Mouse (Mus musculus) testis, adult 2 months (tissue): Measurements from ENCODE around the gene Tspan9. TPM values are rescaled to one million over a fixed set of nuclear protein-coding genes. Genes with fewer than 3 reads are reported as not detected.

Source experiments
- H3K27ac ChIP-seq: fragments of 200-500 bp; 2 replicates; pipeline ENCODE4 v1.5.1; 2012; ENCODE audit warnings: low read depth, low read length; ENCODE audit not compliant: control insufficient read depth, insufficient read depth
- H3K27me3 ChIP-seq: fragments of 200-500 bp; 2 replicates; pipeline ENCODE4 v1.6.1; 2012; ENCODE audit warnings: mild to moderate bottlenecking, low read length, moderate library complexity; ENCODE audit not compliant: control insufficient read depth, insufficient read depth
- H3K36me3 ChIP-seq: fragments of 200-500 bp; 2 replicates; pipeline ENCODE4 v1.6.1; 2012; ENCODE audit warnings: mild to moderate bottlenecking, low read length; ENCODE audit not compliant: control insufficient read depth, insufficient read depth
- H3K4me1 ChIP-seq: fragments of 200-500 bp; 2 replicates; pipeline ENCODE4 v1.6.1; 2012; ENCODE audit warnings: low read length; ENCODE audit not compliant: control insufficient read depth, insufficient read depth
- H3K4me3 ChIP-seq: fragments of 200-500 bp; 2 replicates; pipeline ENCODE4 v1.5.1; 2012; ENCODE audit warnings: low read depth, mild to moderate bottlenecking, low read length, moderate library complexity, mixed read lengths; ENCODE audit not compliant: control insufficient read depth
- CTCF ChIP-seq: fragments of 200-500 bp; IDR thresholded peaks from 2 replicates; pipeline ENCODE4 v1.5.1; 2012; ENCODE audit warnings: low read depth, mild to moderate bottlenecking, inconsistent platforms, low read length, moderate library complexity; ENCODE audit not compliant: control insufficient read depth, insufficient read depth, insufficient replicate concordance
- POLR2A ChIP-seq: fragments of 200-500 bp; IDR thresholded peaks from 2 replicates; pipeline ENCODE4 v1.6.1; 2012; ENCODE audit warnings: low read depth, mild to moderate bottlenecking, inconsistent platforms, low read length, moderate library complexity; ENCODE audit not compliant: control insufficient read depth
- polyA plus RNA-seq: library from polyadenylated mRNA; depleted of rRNA; stranded (reverse); fragments of >200 nt; gene quantifications from 2 replicates; pipeline ENCODE4 v1.2.3, GENCODE M21; 2012

Tspan9 gene
- polyA plus RNA-seq, 1 experiment = 3.5 TPM

DNA sequence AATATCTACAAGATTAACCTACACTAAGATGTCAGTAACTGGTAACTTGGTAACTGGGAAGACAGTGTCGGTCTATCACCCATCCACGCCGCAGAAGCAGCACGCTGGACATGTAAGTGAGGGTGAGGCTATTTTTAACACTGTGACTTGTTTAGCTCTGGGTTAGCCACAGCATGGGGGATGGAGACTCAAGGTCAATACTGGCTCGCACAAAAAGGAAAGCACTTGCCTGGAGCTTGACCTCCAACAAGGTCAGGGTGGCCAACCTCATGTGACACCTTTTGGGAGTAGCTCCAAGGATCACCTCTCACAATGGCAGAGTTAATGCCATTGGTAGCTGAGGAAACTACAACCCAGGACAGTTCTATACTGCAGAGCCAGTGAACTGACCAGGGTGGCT, 50.8 kb downstream of the Tspan9 start:
- no peaks in the 10 kb centered on the region for H3K27me3 ChIP-seq
- no peak overlapping the region for H3K27ac ChIP-seq
- TF ChIP-seq POLR2A (no peak), CTCF (no peak)
- H3K4me1 ChIP-seq = no peaks in the 10 kb centered on the region; the same call in 1 of the 2 replicates
- H3K36me3 ChIP-seq = no peaks in the 10 kb centered on the region
- H3K4me3 ChIP-seq = no peak overlapping the region

DNA sequence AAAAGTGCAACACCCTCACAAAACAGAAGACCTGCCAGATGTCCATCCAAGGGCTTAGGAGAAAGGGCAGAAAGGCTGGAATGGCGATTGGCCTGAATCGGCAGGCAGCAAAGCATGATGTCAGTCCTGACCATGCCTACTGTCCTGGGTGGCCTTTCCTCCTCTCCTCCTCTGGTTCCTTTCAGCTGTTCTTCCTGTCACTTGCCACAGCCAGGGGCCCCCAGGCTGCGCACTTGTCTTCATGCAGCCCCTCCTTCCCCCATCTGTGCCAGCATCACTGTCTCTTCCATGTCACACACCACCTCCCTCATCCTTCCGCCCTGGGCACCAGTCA, 51.6 kb downstream of the Tspan9 start:
- H3K27me3 ChIP-seq = no peaks in the 10 kb centered on the region
- TF ChIP-seq POLR2A = no peak
- no peak for TF ChIP-seq CTCF
- H3K4me3 ChIP-seq = no peak overlapping the region
- H3K27ac ChIP-seq = no peak overlapping the region
- H3K36me3 ChIP-seq = no peaks in the 10 kb centered on the region
- H3K4me1 ChIP-seq = no peaks in the 10 kb centered on the region; the same call in 1 of the 2 replicates

DNA sequence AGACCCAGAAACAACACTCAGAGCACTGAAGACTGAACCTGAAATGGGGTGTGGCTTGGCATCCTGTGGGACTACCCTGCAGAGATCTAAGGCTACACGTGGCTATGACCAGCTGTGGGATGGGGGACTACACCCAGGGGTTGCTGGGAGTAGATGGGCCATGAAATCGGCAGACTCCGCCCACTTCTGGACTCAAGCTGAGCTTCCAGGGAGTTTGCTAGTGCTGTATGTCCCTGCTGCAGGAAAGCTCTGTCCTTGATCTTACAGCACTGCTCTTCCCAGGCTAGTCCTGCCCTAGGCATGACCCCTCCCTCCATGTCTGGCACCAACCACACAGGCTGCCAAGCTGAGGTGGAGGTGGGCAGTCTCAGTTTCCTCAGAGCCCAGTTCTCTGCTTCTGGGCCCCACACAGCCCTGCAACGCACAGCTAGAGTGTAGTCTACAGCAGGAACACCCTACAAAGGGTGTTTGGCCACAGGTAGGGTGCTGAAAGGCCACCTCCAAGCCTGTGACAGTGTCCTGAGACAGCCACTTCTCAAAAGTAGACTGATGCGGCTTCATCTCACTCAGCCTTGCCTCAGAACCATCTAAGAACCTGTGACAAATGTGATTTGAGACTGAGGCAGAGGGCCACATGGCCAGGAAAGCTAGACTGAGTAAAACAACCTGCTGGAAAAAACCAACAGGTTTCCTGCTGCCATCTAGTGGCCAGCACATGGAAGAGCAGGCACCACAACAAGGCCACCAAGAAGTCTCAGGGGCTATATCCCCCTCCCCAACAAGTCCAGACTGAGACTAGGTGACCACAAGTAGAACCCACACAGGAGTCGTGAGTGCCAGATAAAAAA, 52.2 kb downstream of the Tspan9 start:
- TF ChIP-seq CTCF (peak; percentile 84), POLR2A (no peak)
- Histone ChIP-seq H3K27me3 (no peaks in the 10 kb centered on the region), H3K4me1 (no peaks in the 10 kb centered on the region; the same call in 1 of the 2 replicates), H3K4me3 (no peak overlapping the region), H3K27ac (no peak overlapping the region), H3K36me3 (no peaks in the 10 kb centered on the region)

DNA sequence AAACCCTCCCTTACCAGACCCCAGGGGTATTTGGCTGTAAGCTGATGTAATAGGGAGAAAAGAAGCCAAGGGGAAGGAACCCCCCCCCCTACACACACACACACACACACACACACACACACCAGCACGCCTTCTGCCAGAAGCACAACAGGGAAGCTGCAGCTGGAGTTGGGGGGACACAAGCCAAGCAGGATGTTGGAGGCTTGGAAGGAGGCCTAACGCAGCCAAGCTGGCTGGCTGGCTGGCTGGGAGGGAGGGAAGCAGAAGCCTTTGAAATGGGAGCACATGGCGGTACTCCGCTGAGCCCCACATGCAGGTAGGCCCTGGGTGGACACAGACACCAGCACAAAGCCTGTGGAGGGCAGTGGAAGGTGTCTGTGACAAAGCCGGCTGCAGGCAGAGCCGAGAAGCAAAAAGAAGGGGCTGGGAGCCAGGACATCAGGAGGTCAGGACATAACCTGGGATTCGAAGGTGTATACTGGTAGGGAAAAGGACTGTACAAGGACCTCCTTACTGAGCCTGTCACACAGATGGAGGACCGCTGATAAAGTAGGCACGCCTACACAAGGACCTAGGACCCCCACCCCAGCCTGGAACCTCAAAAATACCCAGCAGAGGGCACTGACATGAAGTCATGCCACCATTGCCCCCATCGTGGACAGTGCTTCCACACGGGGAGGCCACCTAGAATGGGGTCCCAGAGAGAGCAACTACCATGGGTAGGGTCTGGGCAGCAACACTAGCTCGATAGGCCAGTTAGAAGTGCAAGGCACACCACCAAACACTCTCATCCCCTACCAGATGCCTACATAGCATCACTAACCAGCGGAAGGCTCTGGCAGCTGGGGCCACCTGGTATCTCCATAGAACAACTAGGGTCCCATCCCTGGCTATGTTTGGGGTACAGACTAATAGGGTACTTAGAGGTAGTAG, 53.4 kb downstream of the Tspan9 start:
- H3K27ac ChIP-seq = no peak overlapping the region
- H3K27me3 ChIP-seq = no peaks in the 10 kb centered on the region
- no peak overlapping the region for H3K4me3 ChIP-seq
- no peak for TF ChIP-seq CTCF
- TF ChIP-seq POLR2A = no peak
- no peaks in the 10 kb centered on the region for H3K36me3 ChIP-seq
- no peaks in the 10 kb centered on the region; the same call in 1 of the 2 replicates for H3K4me1 ChIP-seq

DNA sequence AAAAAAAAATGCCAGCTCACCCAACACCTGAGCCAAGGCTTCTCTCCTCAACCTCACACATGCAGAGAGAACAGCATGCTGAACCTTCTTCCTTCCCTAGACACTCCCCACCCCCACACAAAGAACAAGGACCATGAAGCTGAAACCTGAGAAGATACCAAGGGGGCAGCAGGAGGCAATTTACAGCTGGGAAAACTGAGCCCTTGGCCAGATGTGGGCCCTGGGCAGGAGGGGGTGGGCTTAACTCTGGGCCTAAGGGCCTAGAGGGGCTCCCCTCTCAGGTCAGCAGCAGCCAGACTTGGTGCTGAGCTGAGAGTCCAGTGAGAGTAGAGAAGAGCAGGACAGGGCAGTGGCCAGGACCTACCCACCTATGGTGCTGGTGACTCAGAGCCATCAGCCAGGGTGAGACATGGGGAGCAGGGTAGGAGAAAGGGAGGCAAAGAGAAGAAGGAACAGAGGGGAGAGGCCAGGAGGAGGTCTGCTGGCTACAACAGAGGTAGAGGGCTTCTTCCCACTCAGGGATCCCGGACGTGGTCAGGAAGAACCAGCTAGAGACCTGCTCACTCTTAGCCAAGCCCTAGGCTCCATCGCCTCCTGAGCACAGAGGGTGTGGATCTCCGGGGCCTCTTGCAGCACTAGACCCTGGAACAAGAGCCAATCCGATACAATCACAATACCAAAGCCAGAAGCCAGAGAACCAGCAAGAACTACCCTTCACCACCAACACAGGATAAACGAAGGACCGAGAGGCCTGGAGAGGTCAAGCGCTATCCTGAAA, 54.5 kb downstream of the Tspan9 start:
- H3K4me3 ChIP-seq = no peak overlapping the region
- no peaks in the 10 kb centered on the region; the same call in 1 of the 2 replicates for H3K4me1 ChIP-seq
- no peak overlapping the region for H3K27ac ChIP-seq
- H3K36me3 ChIP-seq = no peaks in the 10 kb centered on the region
- TF ChIP-seq CTCF = no peak
- no peak for TF ChIP-seq POLR2A
- H3K27me3 ChIP-seq = no peaks in the 10 kb centered on the region

DNA sequence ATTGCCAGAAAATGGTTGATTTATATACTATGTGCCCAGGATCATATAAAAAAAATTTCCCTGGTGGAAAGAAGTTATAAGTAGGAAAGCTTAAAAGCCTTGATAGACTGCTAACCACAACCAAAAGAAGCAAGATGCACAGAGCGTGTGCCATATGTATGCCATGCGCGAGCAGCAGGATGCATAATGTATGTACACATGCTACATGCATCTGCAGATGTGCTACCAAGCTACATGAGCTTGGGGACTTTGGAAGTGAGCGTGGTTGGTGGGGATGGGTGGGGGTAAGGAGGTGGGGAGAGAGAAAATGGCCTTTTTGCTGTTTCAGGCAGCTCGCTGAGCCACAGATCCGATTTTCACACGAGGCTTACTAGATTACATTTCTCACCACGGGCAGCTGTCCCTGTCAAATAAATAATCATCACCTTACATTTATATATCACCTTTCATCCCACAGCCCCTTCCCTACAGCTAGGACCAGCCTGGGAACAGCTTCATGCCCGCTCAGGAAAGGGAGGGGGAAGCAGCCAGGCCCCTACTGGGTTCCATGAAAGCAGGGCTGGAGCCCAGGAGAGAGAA, 57.8 kb downstream of the Tspan9 start:
- Histone ChIP-seq H3K4me1 (no peaks in the 10 kb centered on the region), H3K4me3 (no peak overlapping the region), H3K27ac (no peak overlapping the region), H3K27me3 (no peaks in the 10 kb centered on the region), H3K36me3 (no peaks in the 10 kb centered on the region)
- TF ChIP-seq CTCF = no peak
- no peak for TF ChIP-seq POLR2A

DNA sequence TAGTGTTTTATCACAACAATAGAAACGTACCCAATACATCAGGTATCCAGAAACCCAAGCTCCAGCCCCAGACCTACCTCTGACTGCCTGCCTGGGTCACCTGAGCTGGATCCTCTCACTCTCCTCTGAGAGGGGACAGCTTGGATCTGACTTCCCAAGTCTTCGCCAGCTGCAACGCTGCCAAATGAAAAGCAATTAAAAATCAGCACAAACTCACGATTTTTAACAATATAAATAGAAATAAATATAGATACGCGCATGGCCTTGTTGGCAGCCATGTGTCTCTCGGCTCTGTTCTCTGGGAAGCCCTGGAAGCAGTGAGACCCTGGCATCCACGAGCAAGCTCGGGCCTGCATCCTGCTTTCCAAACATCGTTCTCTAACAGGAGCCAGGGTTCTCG, 60.1 kb downstream of the Tspan9 start:
- no peaks in the 10 kb centered on the region for H3K4me1 ChIP-seq
- H3K4me3 ChIP-seq = no peak overlapping the region
- TF ChIP-seq CTCF = no peak
- no peak for TF ChIP-seq POLR2A
- no peak overlapping the region for H3K27ac ChIP-seq
- no peaks in the 10 kb centered on the region for H3K27me3 ChIP-seq
- no peaks in the 10 kb centered on the region for H3K36me3 ChIP-seq
